Mouse (Mus musculus) midbrain, embryonic 13.5 days (tissue): ENCODE results near the gene Atp13a1. TPM values are rescaled to one million over a fixed set of nuclear protein-coding genes. Genes with fewer than 3 reads are reported as not detected.
A peak's percentile ranks its signal among the peaks of the same experiment; 100 is the strongest.

Source experiments
- ATAC-seq: fragments of 200-750 bp; cut with Nextera tagmentation; 2 replicates; pipeline ENCODE4 v1.8.0; 2017; ENCODE audit warnings: mild to moderate bottlenecking, moderate TSS enrichment, moderate library complexity
- H3K27ac ChIP-seq: fragments of 300-500 bp; sonication (generic); 2 replicates; pipeline ENCODE4 v1.5.1; 2015; ENCODE audit warnings: inconsistent platforms, mild to moderate bottlenecking, moderate library complexity
- H3K27me3 ChIP-seq: fragments of 300-500 bp; sonication (generic); 2 replicates; pipeline ENCODE4 v1.6.1; 2015; ENCODE audit warnings: mild to moderate bottlenecking, inconsistent platforms
- H3K36me3 ChIP-seq: fragments of 300-500 bp; sonication (generic); 2 replicates; pipeline ENCODE4 v1.6.1; 2015; ENCODE audit warnings: mild to moderate bottlenecking, inconsistent platforms
- H3K4me1 ChIP-seq: fragments of 300-500 bp; sonication (generic); replicated peaks from 2 replicates; pipeline ENCODE4 v1.6.1; 2015; ENCODE audit warnings: inconsistent platforms
- H3K4me2 ChIP-seq: fragments of 300-500 bp; sonication (generic); replicated peaks from 2 replicates; pipeline ENCODE4 v1.6.1; 2015; ENCODE audit warnings: moderate library complexity, mild to moderate bottlenecking, inconsistent platforms
- H3K4me3 ChIP-seq: fragments of 300-500 bp; sonication (generic); replicated peaks from 2 replicates; pipeline ENCODE4 v1.5.1; 2015; ENCODE audit warnings: mild to moderate bottlenecking, inconsistent platforms
- H3K9ac ChIP-seq: fragments of 300-500 bp; sonication (generic); replicated peaks from 2 replicates; pipeline ENCODE4 v1.6.1; 2015; ENCODE audit warnings: mild to moderate bottlenecking, inconsistent platforms
- H3K9me3 ChIP-seq: fragments of 300-500 bp; sonication (generic); 2 replicates; pipeline ENCODE4 v1.6.1; 2016; ENCODE audit warnings: mild to moderate bottlenecking, inconsistent platforms
- WGBS: fragments of 180-500 bp; shearing (Covaris S2); methylation state at CpG from one replicate; pipeline ENCODE4 v1.1.7; 2015; 5-methylcytosine and 5-hydroxymethylcytosine counted together
- polyA plus RNA-seq: library from polyadenylated mRNA; unstranded; fragments of >200 nt; fragmentation: Nextera tagmentation; extraction: Ambion mirVana; gene quantifications from 2 replicates; pipeline ENCODE4 v1.2.1, GENCODE M21; 2015

Atp13a1 gene
- polyA plus RNA-seq, 1 experiment from 2014 or later = 49.0 TPM

DNA sequence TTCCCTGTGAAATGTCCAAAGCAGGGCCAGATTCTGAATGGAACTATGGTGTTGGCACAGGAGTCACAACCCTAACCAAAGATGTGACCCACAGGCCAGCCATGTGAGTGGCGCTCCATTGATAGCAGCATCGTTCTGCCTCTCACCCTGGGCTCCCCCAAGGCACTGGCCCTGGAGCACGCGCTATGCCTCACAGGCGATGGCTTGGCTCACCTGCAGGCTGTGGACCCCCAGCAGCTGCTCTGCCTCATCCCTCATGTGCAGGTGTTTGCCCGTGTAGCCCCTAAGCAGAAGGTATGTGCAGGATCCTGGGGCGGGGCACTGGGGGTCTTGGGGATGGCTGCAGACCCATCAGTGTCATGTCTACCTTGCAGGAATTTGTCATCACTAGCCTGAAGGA is 12.4 kb downstream of the Atp13a1 start:
- H3K36me3 ChIP-seq = peaks cover 97% of the 10 kb centered on the region
- no peak overlapping the region for H3K9ac ChIP-seq

DNA sequence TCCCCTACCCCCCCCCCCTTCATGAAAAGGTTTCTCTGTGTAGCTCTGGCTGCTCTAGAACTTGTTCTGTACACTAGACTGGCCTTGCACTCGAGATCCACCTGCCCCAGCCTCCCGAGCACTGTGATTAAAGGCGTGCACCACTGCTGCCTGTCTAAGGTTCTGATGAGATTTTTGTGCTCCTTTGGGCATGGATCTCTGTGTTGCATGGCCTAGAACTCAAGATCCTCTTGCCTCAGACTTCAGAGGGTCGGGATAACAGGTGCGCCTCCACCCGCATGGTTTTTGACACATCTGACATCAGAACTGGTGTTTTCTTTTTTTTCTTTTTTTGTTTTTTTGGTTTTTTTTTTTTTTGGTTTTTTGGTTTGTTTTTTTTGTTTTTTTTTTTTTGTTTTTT is 13.6 kb downstream of the Atp13a1 start:
- H3K4me2 ChIP-seq = no peak overlapping the region
- ATAC-seq = no peak
- peaks cover 14% of the 10 kb centered on the region for H3K4me1 ChIP-seq
- H3K36me3 ChIP-seq = peaks cover 85% of the 10 kb centered on the region
- H3K27ac ChIP-seq = no peak overlapping the region
- H3K4me3 ChIP-seq = no peak overlapping the region
- WGBS = 95% methylated on average over 6 of the region's 6 CpGs
- H3K9me3 ChIP-seq = no peaks in the 10 kb centered on the region
- no peaks in the 10 kb centered on the region for H3K27me3 ChIP-seq
- H3K9ac ChIP-seq = no peak overlapping the region

More for the DNA sequence above, 12.4 kb downstream of the Atp13a1 start:
- 97% methylated on average over 7 of the region's 7 CpGs for WGBS
- H3K27me3 ChIP-seq = no peaks in the 10 kb centered on the region
- H3K4me2 ChIP-seq = no peak overlapping the region
- H3K9me3 ChIP-seq = no peaks in the 10 kb centered on the region
- no peak overlapping the region for H3K27ac ChIP-seq
- H3K4me3 ChIP-seq = no peak overlapping the region
- H3K4me1 ChIP-seq = peaks cover 4% of the 10 kb centered on the region; the same call in 1 of the 2 replicates
- ATAC-seq = no peak

- 94% methylated on average over 10 of the region's 10 CpGs for WGBS
- ATAC-seq = no peak
- Histone ChIP-seq H3K4me2 (no peak overlapping the region), H3K27ac (no peak overlapping the region), H3K9ac (no peak overlapping the region), H3K27me3 (no peaks in the 10 kb centered on the region), H3K9me3 (no peaks in the 10 kb centered on the region), H3K36me3 (peaks cover 80% of the 10 kb centered on the region), H3K4me1 (peaks cover 19% of the 10 kb centered on the region), H3K4me3 (no peak overlapping the region)
These were observed 14.1 kb downstream of the Atp13a1 start for GRCm38 (mm10) chr8:69805086-69805485.

GRCm38 (mm10) chr8:69805491-69805890 is 14.5 kb downstream of the Atp13a1 start:
- WGBS = 92% methylated on average over 9 of the region's 9 CpGs

DNA sequence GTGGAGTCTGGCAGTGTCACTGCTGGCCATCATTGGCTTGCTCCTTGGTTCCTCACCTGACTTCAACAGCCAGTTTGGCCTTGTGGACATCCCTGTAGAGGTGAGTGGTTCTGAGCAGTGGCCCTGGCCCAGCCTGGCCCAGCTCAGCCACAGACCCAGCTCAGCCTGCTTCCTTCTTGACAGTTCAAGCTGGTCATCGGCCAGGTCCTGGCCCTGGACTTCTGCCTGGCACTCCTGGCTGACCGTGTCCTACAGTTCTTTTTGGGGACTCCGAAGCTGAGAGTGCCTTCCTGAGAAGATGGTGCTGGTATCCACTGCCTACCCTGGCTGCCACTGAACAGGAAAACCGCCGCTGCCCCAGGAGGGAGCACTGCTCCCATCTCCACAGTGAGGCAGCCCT is 16.3 kb downstream of the Atp13a1 start:
- no peaks in the 10 kb centered on the region for H3K9me3 ChIP-seq
- WGBS = 93% methylated on average over 5 of the region's 5 CpGs
- no peak overlapping the region for H3K4me3 ChIP-seq
- no peak for ATAC-seq
- peaks cover 80% of the 10 kb centered on the region for H3K36me3 ChIP-seq
- H3K4me1 ChIP-seq = peaks cover 25% of the 10 kb centered on the region
- H3K27ac ChIP-seq = no peak overlapping the region
- no peaks in the 10 kb centered on the region for H3K27me3 ChIP-seq
- no peak overlapping the region for H3K9ac ChIP-seq
- H3K4me2 ChIP-seq = no peak overlapping the region

More at GRCm38 (mm10) chr8:69805491-69805890, 14.5 kb downstream of the Atp13a1 start:
- peaks cover 79% of the 10 kb centered on the region for H3K36me3 ChIP-seq
- no peaks in the 10 kb centered on the region for H3K27me3 ChIP-seq
- no peak overlapping the region for H3K4me3 ChIP-seq
- H3K9ac ChIP-seq = no peak overlapping the region
- no peaks in the 10 kb centered on the region for H3K9me3 ChIP-seq
- no peak for ATAC-seq
- H3K4me1 ChIP-seq = peaks cover 23% of the 10 kb centered on the region
- no peak overlapping the region for H3K4me2 ChIP-seq
- H3K27ac ChIP-seq = no peak overlapping the region

DNA sequence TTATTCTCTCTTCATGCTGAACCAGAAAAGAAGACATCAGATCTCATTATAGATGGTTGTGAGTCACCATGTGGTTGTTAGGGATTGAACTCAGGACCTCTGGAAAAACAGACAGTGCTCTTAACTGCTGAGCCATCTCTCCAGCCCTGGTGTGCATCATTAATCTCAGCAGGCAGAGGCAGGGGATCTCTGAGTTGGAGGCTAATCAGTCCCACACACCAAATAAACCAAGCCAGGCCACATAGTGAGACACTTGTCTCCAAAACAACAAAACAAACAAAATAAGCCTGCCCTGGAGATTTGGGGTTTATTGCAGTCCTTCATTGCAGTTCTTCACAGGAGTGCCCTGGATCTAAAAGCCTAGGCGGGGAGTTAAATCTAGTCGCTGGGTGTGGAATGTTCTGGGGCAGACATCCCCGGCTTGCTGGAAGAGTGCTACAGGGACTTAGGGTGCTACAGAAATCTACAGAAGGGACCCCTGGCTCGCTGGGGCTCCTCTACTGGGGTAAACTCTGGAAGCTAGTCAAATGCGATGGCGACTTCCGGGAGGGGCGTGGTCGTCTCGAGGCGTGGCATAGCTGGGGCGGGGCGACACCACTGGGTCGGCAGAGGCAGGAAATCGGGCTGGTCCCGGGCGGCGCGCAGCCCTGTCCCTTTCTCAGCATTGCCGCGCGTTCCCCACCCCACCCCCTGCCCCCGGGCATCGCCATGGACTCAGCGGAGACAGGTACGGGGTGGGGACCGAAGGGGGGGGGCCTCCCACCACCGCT is 17.3 kb downstream of the Atp13a1 start, which contains the start of gene Gmip:
Gmip (plus strand) TSS at position 586 of the 770 bp plus-strand sequence.
- Histone ChIP-seq H3K9ac (peak within 1 kb of the TSS; percentile 69), H3K9me3 (no peaks in the 10 kb centered on the region), H3K27me3 (no peaks in the 10 kb centered on the region), H3K27ac (peak within 1 kb of the TSS; percentile 78), H3K4me3 (peak within 1 kb of the TSS; percentile 55), H3K36me3 (peaks cover 74% of the 10 kb centered on the region), H3K4me1 (peaks cover 25% of the 10 kb centered on the region), H3K4me2 (peak within 1 kb of the TSS; percentile 83)
- peak; percentile 78 for ATAC-seq
- WGBS = 6% methylated on average over 28 of the region's 28 CpGs

GRCm38 (mm10) chr8:69808864-69809403 is 18.0 kb downstream of the Atp13a1 start:
- Histone ChIP-seq H3K36me3 (peaks cover 74% of the 10 kb centered on the region), H3K4me2 (peak overlapping the region; percentile 83), H3K27me3 (no peaks in the 10 kb centered on the region), H3K4me3 (peak overlapping the region; percentile 55), H3K4me1 (peaks cover 25% of the 10 kb centered on the region), H3K9ac (peak overlapping the region; percentile 69), H3K9me3 (no peaks in the 10 kb centered on the region), H3K27ac (peak overlapping the region; percentile 78)
- 5% methylated on average over 23 of the region's 23 CpGs for WGBS
- peak; percentile 77 for ATAC-seq

DNA sequence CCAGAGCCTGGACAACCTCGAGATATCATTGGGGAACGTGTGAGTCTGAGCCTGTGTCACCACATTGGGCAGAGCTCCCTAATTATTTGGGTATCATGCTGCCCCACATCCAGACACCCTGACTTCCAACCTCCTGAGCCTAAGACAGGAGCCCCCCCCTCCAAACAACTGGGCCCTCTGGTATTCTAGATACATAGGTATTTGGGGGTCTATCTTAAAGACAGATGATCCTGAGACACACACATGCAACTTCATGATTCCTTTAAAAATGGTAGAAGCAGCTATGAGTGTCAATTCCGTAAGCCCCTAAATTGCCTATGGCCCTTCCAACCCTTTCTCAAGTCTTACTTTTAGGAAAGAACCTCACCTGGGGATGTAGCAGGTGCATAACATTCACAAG is 18.9 kb downstream of the Atp13a1 start:
- H3K4me1 ChIP-seq = peaks cover 25% of the 10 kb centered on the region
- whole genome bisulfite sequencing = 72% methylated on average over 3 of the region's 3 CpGs
- H3K4me3 ChIP-seq = peak overlapping the region; percentile 55; the same call in 1 of the 2 replicates
- peak overlapping the region; percentile 83 for H3K4me2 ChIP-seq
- no peaks in the 10 kb centered on the region for H3K27me3 ChIP-seq
- H3K9ac ChIP-seq = peak overlapping the region; percentile 28; the same call in 1 of the 2 replicates
- peak overlapping the region; percentile 11; the same call in 1 of the 2 replicates for H3K27ac ChIP-seq
- H3K36me3 ChIP-seq = peaks cover 75% of the 10 kb centered on the region
- H3K9me3 ChIP-seq = no peaks in the 10 kb centered on the region
- no peak for ATAC-seq

DNA sequence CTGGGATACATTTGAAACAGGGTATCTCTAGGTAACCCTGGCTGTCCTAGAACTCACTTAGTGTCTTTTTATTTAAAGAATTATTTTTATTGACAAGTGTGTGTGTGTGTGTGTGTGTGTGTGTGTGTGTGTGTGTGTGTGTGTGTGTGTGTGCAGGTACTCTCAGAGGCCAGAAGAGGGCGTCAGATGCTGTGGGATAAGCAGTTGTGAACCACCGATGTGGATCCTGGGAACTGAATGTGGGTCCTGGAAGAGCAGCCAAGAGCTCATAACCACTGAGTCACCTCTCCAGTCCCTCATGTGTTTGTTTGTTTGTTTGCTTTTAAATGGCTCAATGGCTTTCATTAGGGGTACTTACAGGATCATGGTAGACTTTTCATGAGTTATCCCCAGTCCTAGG is 23.9 kb downstream of the Atp13a1 start:
- H3K27ac ChIP-seq = no peak overlapping the region
- H3K4me3 ChIP-seq = no peak overlapping the region
- no peaks in the 10 kb centered on the region for H3K9me3 ChIP-seq
- ATAC-seq = no peak
- H3K27me3 ChIP-seq = no peaks in the 10 kb centered on the region
- H3K9ac ChIP-seq = no peak overlapping the region
- 80% methylated on average over 2 of the region's 2 CpGs for WGBS
- H3K36me3 ChIP-seq = peaks cover 84% of the 10 kb centered on the region
- peaks cover 8% of the 10 kb centered on the region; the same call in 1 of the 2 replicates for H3K4me1 ChIP-seq
- no peak overlapping the region for H3K4me2 ChIP-seq

GRCm38 (mm10) chr8:69815396-69815795 is 24.4 kb downstream of the Atp13a1 start:
- H3K4me3 ChIP-seq = no peak overlapping the region
- peaks cover 3% of the 10 kb centered on the region; the same call in 1 of the 2 replicates for H3K4me1 ChIP-seq
- ATAC-seq = no peak
- H3K27me3 ChIP-seq = peaks cover 1% of the 10 kb centered on the region
- no peak overlapping the region for H3K4me2 ChIP-seq
- no peaks in the 10 kb centered on the region for H3K9me3 ChIP-seq
- peaks cover 87% of the 10 kb centered on the region for H3K36me3 ChIP-seq
- H3K9ac ChIP-seq = no peak overlapping the region
- 96% methylated on average over 4 of the region's 4 CpGs for WGBS
- no peak overlapping the region for H3K27ac ChIP-seq

GRCm38 (mm10) chr8:69820466-69820865 is 29.5 kb downstream of the Atp13a1 start:
- peaks cover 39% of the 10 kb centered on the region for H3K4me1 ChIP-seq
- peaks cover 58% of the 10 kb centered on the region for H3K36me3 ChIP-seq
- 91% methylated on average over 9 of the region's 9 CpGs for WGBS

DNA sequence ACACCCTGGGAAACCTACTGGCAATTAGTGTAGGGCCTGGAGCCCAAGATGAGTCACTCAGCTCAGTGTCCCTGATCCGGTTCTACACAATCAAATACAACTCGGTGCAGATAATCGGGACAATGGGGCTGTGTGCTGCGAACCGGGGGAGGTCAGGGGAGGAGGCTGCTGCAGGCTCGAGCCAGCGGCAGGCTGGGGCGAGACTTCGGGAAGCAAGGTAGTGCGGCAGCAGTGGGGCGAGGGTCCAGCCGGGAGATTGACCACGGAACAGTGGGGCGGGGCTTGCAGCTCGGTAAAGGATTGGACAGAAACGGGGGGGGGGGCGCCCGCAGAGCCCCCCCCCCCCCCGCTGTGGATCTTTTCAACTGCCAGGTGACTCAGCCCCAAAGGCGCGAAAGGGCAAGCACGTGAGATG is 31.0 kb downstream of the Atp13a1 start:
- Histone ChIP-seq H3K9me3 (no peaks in the 10 kb centered on the region), H3K4me1 (peaks cover 41% of the 10 kb centered on the region), H3K9ac (peak overlapping the region; percentile 78), H3K27me3 (peaks cover 29% of the 10 kb centered on the region), H3K27ac (peak overlapping the region; percentile 79), H3K4me2 (peak overlapping the region; percentile 78), H3K36me3 (peaks cover 54% of the 10 kb centered on the region), H3K4me3 (peak overlapping the region; percentile 62)
- 0% methylated on average over 12 of the region's 22 CpGs for WGBS
- peak; percentile 70 for ATAC-seq

More at GRCm38 (mm10) chr8:69820466-69820865, 29.5 kb downstream of the Atp13a1 start:
- no peak overlapping the region for H3K4me3 ChIP-seq
- no peak overlapping the region for H3K27ac ChIP-seq
- no peaks in the 10 kb centered on the region for H3K9me3 ChIP-seq
- ATAC-seq = no peak
- H3K9ac ChIP-seq = no peak overlapping the region
- peaks cover 25% of the 10 kb centered on the region for H3K27me3 ChIP-seq
- no peak overlapping the region for H3K4me2 ChIP-seq
